Mouse (Mus musculus) kidney, adult 2 months (tissue): ENCODE results near the gene Mapk10.

Experiments
- CTCF ChIP-seq: fragments of 200-500 bp; conservative IDR thresholded peaks from 2 replicates; pipeline ENCODE4 v1.5.1; 2011; ENCODE audit warnings: low read depth, mild to moderate bottlenecking, control low read depth, low read length, moderate library complexity, mixed read lengths; ENCODE audit not compliant: insufficient read depth, insufficient read length
- POLR2A ChIP-seq: fragments of 200-500 bp; IDR thresholded peaks from one replicate; pipeline ENCODE4 v1.6.1; 2011; ENCODE audit warnings: low read depth, low read length, control low read depth

- TF ChIP-seq CTCF (no peak), POLR2A (no peak)
Measured at GRCm38 (mm10) chr5:103008894-103009293, 202.2 kb downstream of the Mapk10 start.
